Mouse (Mus musculus): ENCODE results near the gene Edem2. TPM values are rescaled to one million over a fixed set of nuclear protein-coding genes. Genes with fewer than 3 reads are reported as not detected.

Edem2 gene
- polyA plus RNA-seq, 1 experiment from 2014 or later, result 39.0 TPM

DNA sequence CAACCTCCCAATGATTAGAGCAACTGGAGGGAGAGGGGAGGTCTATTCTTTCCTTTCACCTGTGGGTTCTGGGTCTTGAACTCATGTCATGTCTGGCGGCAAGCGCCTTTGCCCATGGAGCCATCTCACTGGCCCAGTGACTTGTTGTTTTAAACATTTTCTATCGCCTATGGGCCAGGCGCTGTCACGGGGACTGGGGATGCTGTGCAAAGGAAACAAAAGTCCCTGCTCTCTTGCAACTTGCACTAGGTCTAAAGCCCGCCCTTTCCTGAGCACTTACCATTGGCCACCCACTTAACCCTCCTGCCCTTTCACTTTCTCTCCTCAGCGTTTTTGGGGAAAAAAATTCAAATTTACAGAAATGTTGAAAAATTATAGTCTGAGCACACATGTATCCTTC is 32.4 kb downstream of the Edem2 start:
- WGBS, result 80% methylated on average over 7 of the region's 7 CpGs
- Histone ChIP-seq H3K4me2 (no peak overlapping the region), H3K27ac (no peak overlapping the region), H3K9me3 (replicated peaks) (no peaks in the 10 kb centered on the region), H3K36me3 (0 out of 2 replicates have a peak, but pooled peaks cover 10% of the 10 kb centered on the region), H3K4me3 (replicated peaks) (no peak overlapping the region), H3K9ac (no peak overlapping the region), H3K27me3 (no peaks in the 10 kb centered on the region), H3K4me1 (no peaks in the 10 kb centered on the region)
- ATAC-seq (replicated peaks; ENCODE audit: low FRiP score), result no peak

- Histone ChIP-seq H3K4me1 (peaks cover 2% of the 10 kb centered on the region; the same call in 1 of the 2 replicates), H3K9ac (no peak overlapping the region), H3K36me3 (0 out of 2 replicates have a peak, but pooled peaks cover 4% of the 10 kb centered on the region), H3K27ac (no peak overlapping the region), H3K9me3 (replicated peaks) (no peaks in the 10 kb centered on the region), H3K4me2 (no peak overlapping the region), H3K4me3 (replicated peaks) (no peak overlapping the region), H3K27me3 (no peaks in the 10 kb centered on the region)
- ATAC-seq (replicated peaks; ENCODE audit: low FRiP score), result no peak
- 18% methylated on average over 7 of the region's 7 CpGs for WGBS
Observed at GRCm38 (mm10) chr2:155696091-155696558, 33.1 kb downstream of the Edem2 start.

- Histone ChIP-seq H3K27me3 (no peaks in the 10 kb centered on the region), H3K4me2 (no peak overlapping the region), H3K27ac (no peak overlapping the region), H3K9me3 (replicated peaks) (no peaks in the 10 kb centered on the region), H3K36me3 (no peaks in the 10 kb centered on the region), H3K9ac (no peak overlapping the region), H3K4me1 (peaks cover 10% of the 10 kb centered on the region), H3K4me3 (replicated peaks) (no peak overlapping the region)
- no peak for ATAC-seq (replicated peaks; ENCODE audit: low FRiP score)
- 69% methylated on average over 3 of the region's 3 CpGs for WGBS
Observed at GRCm38 (mm10) chr2:155695316-155695715, 34.0 kb downstream of the Edem2 start.

- Histone ChIP-seq H3K4me2 (no peak overlapping the region), H3K4me3 (replicated peaks) (no peak overlapping the region), H3K27me3 (no peaks in the 10 kb centered on the region), H3K9me3 (replicated peaks) (no peaks in the 10 kb centered on the region), H3K9ac (no peak overlapping the region), H3K36me3 (no peaks in the 10 kb centered on the region), H3K4me1 (peaks cover 13% of the 10 kb centered on the region), H3K27ac (no peak overlapping the region)
- no peak for ATAC-seq (replicated peaks; ENCODE audit: low FRiP score)
- 70% methylated on average over 2 of the region's 2 CpGs for WGBS
Observed at GRCm38 (mm10) chr2:155694564-155694963, 34.7 kb downstream of the Edem2 start.

DNA sequence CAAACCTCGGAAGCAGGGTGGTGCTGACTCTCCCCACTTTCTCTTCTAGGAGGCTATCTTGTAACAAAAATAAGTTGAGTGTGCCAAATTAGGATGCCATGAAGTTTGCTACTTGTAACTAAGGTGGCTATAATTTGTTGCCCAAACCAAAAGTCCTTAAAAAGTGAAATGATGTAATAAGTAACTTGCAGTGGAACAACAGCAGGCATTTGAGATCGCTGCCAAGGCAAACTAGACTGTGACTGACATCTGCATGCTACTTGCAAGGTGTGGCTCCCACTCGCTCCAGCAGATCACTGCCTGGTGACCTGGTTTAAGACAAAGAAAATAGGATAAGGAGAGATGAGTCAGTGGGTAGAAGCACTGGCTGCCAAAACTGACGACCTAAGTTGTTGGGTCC is 36.1 kb downstream of the Edem2 start:
- ATAC-seq (replicated peaks; ENCODE audit: low FRiP score), result no peak
- Histone ChIP-seq H3K36me3 (no peaks in the 10 kb centered on the region), H3K9ac (no peak overlapping the region), H3K27me3 (no peaks in the 10 kb centered on the region), H3K4me2 (no peak overlapping the region), H3K4me1 (peaks cover 21% of the 10 kb centered on the region), H3K27ac (no peak overlapping the region), H3K4me3 (replicated peaks) (no peak overlapping the region), H3K9me3 (replicated peaks) (no peaks in the 10 kb centered on the region)
- 82% methylated on average over 4 of the region's 4 CpGs for WGBS

DNA sequence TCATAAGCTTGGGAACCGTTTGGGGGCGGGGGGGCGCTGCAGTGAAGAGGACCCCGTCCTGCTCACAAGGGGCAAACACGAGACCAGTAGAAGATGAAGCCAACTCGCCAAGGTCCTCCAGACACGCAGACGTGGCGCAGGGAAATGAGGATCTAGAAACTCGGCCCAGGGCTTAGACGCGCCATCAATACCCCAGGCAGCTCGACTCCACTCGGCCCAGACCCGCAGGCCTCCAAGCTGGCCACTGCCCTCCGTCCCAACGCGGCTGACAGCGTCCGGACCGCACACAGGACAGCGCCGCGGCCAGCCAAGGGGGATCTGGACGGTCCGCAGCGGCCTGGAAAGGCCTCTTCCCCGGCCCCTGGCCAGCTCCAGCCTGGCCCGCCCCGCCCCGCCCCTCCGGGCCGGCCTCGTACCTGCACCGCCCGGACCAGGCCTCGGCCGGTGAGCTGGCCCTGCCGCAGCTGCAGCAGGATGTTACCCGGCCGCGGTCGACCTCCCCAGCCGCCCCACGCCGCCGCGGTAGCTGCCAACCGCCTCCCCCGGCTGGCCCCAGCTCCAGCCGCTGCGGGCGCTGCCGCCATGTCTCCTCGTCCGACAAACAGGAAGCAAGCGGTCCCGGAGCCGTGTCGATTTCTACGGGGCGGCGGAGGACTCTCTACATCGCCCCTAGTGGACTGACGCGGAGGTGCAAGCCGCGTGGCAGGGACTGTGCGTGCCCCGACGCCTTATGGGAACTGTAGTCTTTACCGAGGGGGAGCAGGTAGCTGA is 37.4 kb downstream of the Edem2 start, which contains the start of gene Trpc4ap:
Gene Trpc4ap (minus strand): TSS at position 662 of the 771 bp plus-strand sequence.
- Histone ChIP-seq H3K36me3 (peaks cover 7% of the 10 kb centered on the region), H3K27me3 (no peaks in the 10 kb centered on the region), H3K4me3 (replicated peaks) (peak within 1 kb of the TSS; percentile 82), H3K9ac (peak within 1 kb of the TSS; percentile 92), H3K4me2 (peak within 1 kb of the TSS; percentile 67), H3K9me3 (replicated peaks) (no peaks in the 10 kb centered on the region), H3K4me1 (peaks cover 24% of the 10 kb centered on the region), H3K27ac (peak within 1 kb of the TSS; percentile 92)
- ATAC-seq (replicated peaks; ENCODE audit: low FRiP score), result peak; percentile 97
- WGBS, result under 1% methylated on average over 62 of the region's 72 CpGs

GRCm38 (mm10) chr2:155691336-155691722 is 37.9 kb downstream of the Edem2 start:
- ATAC-seq (replicated peaks; ENCODE audit: low FRiP score), result no peak
- WGBS, result 2% methylated on average over 8 of the region's 8 CpGs
- Histone ChIP-seq H3K36me3 (peaks cover 7% of the 10 kb centered on the region), H3K4me3 (replicated peaks) (peak overlapping the region; percentile 82), H3K27ac (peak overlapping the region; percentile 92), H3K27me3 (no peaks in the 10 kb centered on the region), H3K4me2 (peak overlapping the region; percentile 67), H3K4me1 (peaks cover 24% of the 10 kb centered on the region), H3K9ac (peak overlapping the region; percentile 92), H3K9me3 (replicated peaks) (no peaks in the 10 kb centered on the region)

DNA sequence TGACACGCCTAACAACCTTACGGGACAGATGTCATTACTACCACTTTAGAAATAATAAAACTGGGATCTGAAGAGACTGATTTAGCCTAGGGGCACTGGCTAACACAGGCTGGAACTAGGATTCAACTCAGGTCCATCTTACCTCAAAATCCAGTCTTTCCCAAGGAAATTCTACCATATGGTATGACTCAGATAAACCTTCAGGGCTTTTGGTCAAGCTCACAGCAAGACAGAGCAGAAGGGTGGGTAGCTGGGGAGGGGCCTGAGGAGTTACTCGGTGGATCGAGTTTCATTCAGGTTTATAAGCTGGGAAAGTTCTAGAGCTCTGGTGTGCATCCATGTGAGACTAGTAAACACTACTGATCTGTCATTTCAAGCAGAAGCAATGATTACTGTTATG is 40.1 kb downstream of the Edem2 start:
- H3K4me2 ChIP-seq, result no peak overlapping the region
- H3K27ac ChIP-seq, result no peak overlapping the region
- WGBS, result 52% methylated on average over 4 of the region's 4 CpGs
- H3K9me3 ChIP-seq (replicated peaks), result no peaks in the 10 kb centered on the region
- no peak overlapping the region for H3K4me3 ChIP-seq (replicated peaks)
- ATAC-seq (replicated peaks; ENCODE audit: low FRiP score), result no peak
- peaks cover 30% of the 10 kb centered on the region for H3K4me1 ChIP-seq
- no peak overlapping the region for H3K9ac ChIP-seq
- no peaks in the 10 kb centered on the region for H3K27me3 ChIP-seq
- H3K36me3 ChIP-seq, result peaks cover 7% of the 10 kb centered on the region

DNA sequence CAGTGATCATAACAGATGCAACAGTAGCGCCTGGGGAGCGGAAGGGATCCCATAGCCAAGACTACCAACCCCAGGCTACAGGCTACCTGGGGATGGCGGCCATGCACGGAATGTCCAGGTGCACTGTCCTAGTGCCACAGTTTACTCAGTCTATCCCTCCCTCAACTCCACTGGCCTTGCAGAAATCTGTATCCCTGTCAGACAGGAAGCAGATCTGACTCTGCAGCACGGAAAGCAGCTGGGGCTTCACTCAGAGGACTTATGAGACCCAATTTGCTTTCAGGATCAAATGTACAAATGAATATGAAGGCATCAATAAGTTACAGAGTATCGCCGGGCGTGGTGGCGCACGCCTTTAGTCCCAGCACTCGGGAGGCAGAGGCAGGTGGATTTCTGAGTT is 41.5 kb downstream of the Edem2 start:
- Histone ChIP-seq H3K4me3 (replicated peaks) (no peak overlapping the region), H3K27me3 (no peaks in the 10 kb centered on the region), H3K27ac (no peak overlapping the region), H3K36me3 (peaks cover 7% of the 10 kb centered on the region), H3K4me1 (peaks cover 30% of the 10 kb centered on the region), H3K9me3 (replicated peaks) (no peaks in the 10 kb centered on the region), H3K9ac (no peak overlapping the region), H3K4me2 (no peak overlapping the region)
- 93% methylated on average over 11 of the region's 11 CpGs for WGBS
- no peak for ATAC-seq (replicated peaks; ENCODE audit: low FRiP score)

DNA sequence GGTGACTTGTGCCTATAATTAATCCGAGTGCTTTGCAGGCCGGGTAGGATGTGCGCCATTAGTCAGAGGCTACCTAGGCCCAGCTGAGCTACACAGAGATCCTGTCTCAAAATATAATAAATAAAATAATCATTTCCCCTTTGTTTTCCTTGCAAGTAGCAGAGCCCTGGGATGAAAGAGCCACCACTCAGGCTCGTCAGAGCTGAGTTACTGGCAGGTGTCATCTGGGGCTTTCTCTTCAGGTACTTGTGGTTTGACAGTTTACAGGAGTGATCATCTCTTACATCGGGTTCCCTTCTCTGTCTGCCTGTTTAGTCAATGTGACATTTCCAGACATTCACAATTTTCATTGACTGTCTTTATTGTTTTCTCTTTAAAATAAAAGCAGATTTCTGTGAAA is 42.7 kb downstream of the Edem2 start:
- WGBS, result 69% methylated on average over 5 of the region's 5 CpGs

DNA sequence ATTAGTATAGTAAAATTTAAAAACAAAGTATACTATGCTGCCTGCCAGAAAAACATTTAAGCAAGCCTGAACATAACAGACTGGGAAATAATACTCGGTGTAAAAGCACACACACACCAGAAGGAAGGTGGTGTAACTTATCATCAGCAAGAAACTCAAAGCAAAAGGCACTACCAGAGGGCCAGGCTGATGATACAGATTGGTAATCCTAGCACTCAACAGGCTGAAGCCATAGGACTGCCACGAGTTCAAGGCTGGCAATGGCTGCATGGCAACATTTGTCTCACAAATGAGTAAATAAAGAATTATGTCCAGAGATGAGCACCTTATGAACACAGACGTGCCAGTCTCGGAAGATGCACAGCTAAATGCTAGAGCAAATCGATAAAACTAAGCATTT is 45.5 kb downstream of the Edem2 start:
- no peak for ATAC-seq (replicated peaks; ENCODE audit: low FRiP score)
- no peak overlapping the region for H3K9ac ChIP-seq
- no peak overlapping the region for H3K4me3 ChIP-seq (replicated peaks)
- 92% methylated on average over 5 of the region's 5 CpGs for WGBS
- no peak overlapping the region for H3K4me2 ChIP-seq
- H3K27ac ChIP-seq, result no peak overlapping the region
- H3K9me3 ChIP-seq (replicated peaks), result no peaks in the 10 kb centered on the region
- H3K4me1 ChIP-seq, result peaks cover 10% of the 10 kb centered on the region
- H3K36me3 ChIP-seq, result peaks cover 7% of the 10 kb centered on the region
- no peaks in the 10 kb centered on the region for H3K27me3 ChIP-seq

More for the DNA sequence above, 42.7 kb downstream of the Edem2 start:
- H3K36me3 ChIP-seq, result peaks cover 7% of the 10 kb centered on the region
- peaks cover 30% of the 10 kb centered on the region for H3K4me1 ChIP-seq
- no peaks in the 10 kb centered on the region for H3K9me3 ChIP-seq (replicated peaks)
- no peak overlapping the region for H3K4me3 ChIP-seq (replicated peaks)
- H3K4me2 ChIP-seq, result no peak overlapping the region
- H3K27ac ChIP-seq, result no peak overlapping the region
- no peak for ATAC-seq (replicated peaks; ENCODE audit: low FRiP score)
- no peaks in the 10 kb centered on the region for H3K27me3 ChIP-seq
- no peak overlapping the region for H3K9ac ChIP-seq

GRCm38 (mm10) chr2:155683137-155683536 is 46.1 kb downstream of the Edem2 start:
- ATAC-seq (replicated peaks; ENCODE audit: low FRiP score), result no peak
- 67% methylated on average over 3 of the region's 3 CpGs for WGBS

More at GRCm38 (mm10) chr2:155683137-155683536, 46.1 kb downstream of the Edem2 start:
- peaks cover 7% of the 10 kb centered on the region for H3K36me3 ChIP-seq
- H3K9me3 ChIP-seq (replicated peaks), result no peaks in the 10 kb centered on the region
- no peak overlapping the region for H3K4me2 ChIP-seq
- H3K27me3 ChIP-seq, result no peaks in the 10 kb centered on the region
- no peak overlapping the region for H3K9ac ChIP-seq
- H3K4me1 ChIP-seq, result peaks cover 9% of the 10 kb centered on the region; the same call in 1 of the 2 replicates
- no peak overlapping the region for H3K27ac ChIP-seq
- no peak overlapping the region for H3K4me3 ChIP-seq (replicated peaks)

Measured in kidney, embryonic 15.5 days (tissue).